Mouse (Mus musculus) spleen, embryonic (tissue): ENCODE measurements around the gene Psd.

Experiments
- CTCF ChIA-PET: fragments of 350-600 bp; sonication (Branson Sonifier 250); formaldehyde crosslinking; loops from one replicate; lab custom pipeline; 2022; lab: Charles Lee

Psd gene

DNA sequence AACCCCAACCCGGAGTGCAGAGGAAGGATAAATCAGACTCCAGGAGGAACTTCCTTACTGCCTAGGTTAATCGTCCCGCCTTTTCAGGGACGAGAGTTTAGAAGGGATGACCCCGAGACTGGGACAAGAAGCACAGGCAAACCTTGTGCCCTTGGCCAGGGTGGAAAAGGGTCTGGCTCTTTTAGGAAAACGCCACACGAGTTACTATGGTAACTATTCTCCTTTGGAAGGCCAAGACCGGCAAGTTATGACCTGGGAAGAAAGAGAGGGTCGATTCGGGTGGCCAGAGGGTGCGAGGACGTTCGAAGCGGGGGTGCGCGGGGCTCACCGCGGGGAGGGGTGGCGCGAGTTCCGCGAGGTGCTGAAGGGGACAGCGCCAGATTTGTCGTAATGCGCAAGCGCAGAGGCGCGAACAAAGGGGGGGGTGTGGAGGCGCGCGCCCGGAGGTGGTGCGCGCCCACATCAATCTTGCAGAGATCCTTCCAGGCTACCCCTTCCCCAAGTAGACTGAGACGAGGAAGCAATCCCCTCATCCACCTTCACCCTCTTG lies at the start of gene Psd:
Gene Psd (minus strand): TSS at position 401 of the 550 bp plus-strand sequence.
- CTCF ChIA-PET = interaction anchor here (0.7 kb wide), 1 partner anchor 1348 kb away, joined by 3 read pairs; no protein-coding TSS in a partner anchor

GRCm38 (mm10) chr19:46375891-46376290 lies 48.9 kb upstream of the Psd start:
- CTCF ChIA-PET = no interaction called here

DNA sequence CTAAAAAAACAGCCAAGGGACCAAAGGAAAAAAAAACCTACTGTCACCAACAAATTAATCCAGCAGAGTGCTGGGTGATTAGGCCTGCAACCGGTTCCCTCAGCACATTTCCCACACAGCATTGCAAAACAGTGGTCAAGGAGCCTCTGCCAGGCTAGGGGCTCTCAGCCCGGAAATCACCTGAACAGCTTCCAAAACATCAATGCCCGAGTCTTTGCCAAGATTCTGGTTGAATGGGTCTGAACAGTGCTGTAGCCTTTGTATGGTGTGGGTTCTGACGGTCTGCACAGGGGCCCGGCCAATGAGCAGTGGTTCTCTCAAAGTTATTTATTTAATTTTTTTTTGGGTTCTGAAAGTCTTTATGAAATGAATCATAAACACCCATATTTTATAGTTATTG lies 48.5 kb upstream of the Psd start:
- CTCF ChIA-PET = interaction anchor here (0.6 kb wide), 1 partner anchor 292 kb away, joined by 3 read pairs; no protein-coding TSS in a partner anchor

- CTCF ChIA-PET = no interaction called here
These were observed 47.6 kb upstream of the Psd start for GRCm38 (mm10) chr19:46374477-46375088.

- CTCF ChIA-PET = interaction anchor here (0.5 to 0.6 kb wide), 2 partner anchors 22 to 233 kb away, joined by 3 to 7 read pairs; no protein-coding TSS in a partner anchor
These were observed 42.2 kb upstream of the Psd start for GRCm38 (mm10) chr19:46369204-46369603.

DNA sequence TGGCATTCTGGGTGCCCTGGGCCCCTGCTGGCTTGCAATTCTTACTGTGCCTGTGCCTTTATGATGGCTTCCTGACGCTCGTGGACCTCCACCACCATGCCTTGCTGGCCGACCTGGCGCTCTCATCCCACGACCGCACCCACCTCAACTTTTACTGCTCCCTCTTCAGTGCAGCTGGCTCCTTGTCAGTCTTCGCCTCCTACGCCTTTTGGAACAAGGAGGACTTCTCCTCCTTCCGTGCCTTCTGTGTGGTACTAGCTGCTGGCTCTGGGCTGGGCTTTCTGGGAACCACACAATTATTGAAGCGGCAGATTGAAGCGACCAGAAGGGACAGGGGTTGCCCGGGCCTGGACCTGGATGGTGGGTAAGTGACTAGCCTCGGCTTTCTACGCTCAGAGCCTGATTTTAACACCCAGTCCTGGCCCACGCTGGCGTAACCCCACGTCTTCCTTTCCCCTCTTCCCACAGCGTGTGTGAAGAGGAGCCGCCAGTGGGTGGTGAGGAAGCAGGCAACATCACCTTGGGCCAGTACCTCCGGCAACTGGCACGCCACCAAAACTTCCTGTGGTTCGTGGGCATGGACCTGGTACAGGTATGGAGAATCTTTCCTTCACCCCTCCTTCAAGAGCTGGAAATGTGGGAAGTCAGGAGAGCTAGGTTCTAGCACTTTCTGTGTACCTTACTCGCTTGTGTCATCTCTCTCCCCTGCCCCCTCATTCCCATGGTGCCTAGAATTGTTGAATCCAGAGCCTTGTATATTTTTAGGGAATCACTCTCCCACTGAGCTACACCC lies 41.0 kb upstream of the Psd start:
- CTCF ChIA-PET = interaction anchor here (0.7 kb wide), 1 partner anchor 42 kb away, joined by 3 read pairs; no protein-coding TSS in a partner anchor

DNA sequence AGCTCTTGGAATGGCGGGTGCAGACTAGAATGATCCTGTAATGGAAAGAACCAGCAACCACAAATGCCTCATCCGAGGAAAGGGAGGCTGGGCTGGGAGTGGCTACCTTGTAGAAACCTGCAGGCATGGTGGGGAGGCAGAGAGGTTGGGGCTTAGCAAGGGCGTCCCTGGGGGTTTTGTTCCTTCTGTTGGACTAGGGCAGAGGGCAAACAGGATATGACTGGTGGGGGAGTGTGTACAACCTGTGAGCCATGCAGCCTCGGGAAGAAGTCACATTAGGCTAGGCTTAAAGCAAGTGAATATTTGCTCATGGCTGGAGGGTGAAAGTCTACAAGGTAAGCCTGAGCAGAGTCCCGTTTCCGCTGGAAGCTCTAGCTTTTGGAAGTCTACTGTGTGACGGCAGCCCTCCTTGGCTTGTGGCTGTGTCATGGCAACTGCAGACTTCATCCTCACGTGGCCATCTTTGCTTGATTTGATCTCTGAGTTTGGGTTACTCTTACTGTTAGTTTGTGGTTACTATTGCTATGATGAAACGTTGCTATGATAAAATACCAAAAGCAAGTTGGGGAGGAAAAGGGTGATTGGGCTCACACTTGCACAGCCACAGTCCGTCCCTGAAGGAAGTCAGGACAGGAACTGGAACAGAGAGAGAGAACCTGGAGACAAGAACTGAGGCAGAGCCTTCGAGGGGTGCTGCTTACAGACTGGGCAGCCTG lies 36.5 kb upstream of the Psd start:
- CTCF ChIA-PET = no interaction called here

- CTCF ChIA-PET = no interaction called here
These were observed 35.1 kb upstream of the Psd start for GRCm38 (mm10) chr19:46362104-46362503.

DNA sequence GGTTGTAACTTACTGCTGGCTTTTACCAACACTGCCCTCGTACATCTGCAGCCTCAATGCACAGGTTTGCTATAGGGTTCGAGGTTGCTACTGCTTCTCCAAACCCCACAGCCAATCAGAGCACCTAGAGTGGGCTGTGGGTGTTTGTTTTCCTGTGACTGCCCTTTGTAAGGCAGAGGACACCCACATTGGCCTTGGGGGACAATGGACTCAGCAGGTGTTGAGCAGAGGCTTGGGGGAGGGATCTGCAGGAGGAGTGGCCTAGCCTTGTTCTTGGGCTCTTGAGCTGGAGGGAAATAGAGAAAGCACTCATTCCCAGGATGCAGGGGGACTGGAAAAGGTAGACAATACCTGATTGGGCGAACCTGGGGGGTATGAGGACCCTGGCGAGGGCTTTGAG lies 31.4 kb upstream of the Psd start:
- CTCF ChIA-PET = no interaction called here

- CTCF ChIA-PET = no interaction called here
These were observed 30.7 kb upstream of the Psd start for GRCm38 (mm10) chr19:46357344-46358280.

DNA sequence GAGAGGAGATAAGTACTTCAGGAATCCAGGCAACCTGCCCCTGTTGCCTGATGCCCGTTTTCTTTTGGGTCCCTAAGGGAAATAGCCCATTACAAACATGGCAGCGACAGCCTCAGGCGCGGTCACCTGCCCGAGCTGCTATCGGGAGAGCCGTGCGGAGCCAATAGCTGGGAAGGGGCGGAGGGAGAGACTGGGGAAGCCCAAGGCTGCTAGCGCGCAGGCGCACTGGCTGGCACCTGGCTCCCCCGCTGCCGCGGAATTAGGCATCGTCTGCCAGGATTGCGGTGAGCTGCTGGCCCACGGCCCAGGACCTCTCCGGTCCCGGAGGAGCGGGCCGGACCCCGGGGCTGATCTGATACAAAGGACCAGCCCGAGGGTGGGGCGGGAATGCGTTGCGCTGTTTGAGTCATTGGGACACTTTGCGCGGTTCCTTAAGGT lies 29.8 kb upstream of the Psd start:
- CTCF ChIA-PET = no interaction called here

DNA sequence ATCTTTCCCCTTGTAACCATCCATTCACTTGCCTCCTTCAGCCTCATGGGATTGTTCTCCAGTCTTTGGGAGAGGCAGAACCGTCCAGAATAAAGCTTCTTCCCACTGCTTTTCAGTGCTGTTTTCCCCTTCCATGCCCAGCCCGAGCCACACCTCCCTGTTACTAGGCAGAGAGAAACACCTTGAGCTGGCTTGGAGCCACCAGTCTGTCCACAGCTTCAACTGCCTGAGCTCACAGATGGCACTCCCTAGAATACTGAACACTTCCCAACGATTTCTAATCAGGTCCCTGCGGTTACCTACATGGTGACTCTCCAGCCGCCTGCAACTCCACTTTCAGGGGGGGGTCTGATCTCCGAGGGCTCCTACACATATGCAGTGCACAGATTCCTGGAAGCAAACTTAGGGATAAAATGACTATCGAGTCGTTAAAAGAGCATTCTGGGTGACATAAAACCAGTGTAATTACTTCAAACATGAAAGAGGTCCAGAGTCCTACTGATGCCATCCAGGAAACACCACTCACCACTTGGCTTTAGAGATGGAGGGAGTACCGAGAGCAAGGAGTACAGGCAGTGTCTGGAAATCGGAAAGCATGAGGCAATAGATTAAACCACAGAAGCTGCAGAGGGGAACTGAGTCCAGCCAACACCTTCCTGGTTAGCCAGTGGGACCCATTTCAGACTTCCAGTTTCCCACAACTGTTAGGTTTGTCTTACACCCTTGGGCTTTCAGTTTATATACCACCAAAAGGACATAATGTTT lies 23.4 kb upstream of the Psd start, which contains the start of gene 2310034G01Rik:
Gene 2310034G01Rik (minus strand): TSS at position 135 of the 765 bp plus-strand sequence.
- CTCF ChIA-PET = no interaction called here

DNA sequence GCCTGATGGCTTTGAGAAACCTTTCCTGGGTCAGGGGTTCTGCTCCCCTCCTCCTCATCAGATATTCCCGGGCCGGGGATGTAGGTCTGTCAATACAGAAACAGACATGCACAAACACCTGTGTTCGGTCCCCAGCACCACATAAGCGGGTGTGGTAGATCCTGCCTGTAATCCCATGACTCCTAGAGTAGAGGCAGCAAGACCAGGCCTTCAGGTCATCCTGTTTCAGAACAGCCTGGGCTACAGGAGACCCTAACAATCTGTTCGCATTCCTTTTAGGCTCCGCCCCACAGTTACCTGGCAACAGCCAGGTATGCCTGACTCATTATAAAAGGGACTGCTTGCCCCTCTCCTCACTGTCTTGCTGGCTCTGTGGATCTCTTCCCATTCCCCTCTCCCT lies 22.6 kb upstream of the Psd start:
- CTCF ChIA-PET = no interaction called here

GRCm38 (mm10) chr19:46348761-46349458 lies 22.0 kb upstream of the Psd start:
- CTCF ChIA-PET = no interaction called here

DNA sequence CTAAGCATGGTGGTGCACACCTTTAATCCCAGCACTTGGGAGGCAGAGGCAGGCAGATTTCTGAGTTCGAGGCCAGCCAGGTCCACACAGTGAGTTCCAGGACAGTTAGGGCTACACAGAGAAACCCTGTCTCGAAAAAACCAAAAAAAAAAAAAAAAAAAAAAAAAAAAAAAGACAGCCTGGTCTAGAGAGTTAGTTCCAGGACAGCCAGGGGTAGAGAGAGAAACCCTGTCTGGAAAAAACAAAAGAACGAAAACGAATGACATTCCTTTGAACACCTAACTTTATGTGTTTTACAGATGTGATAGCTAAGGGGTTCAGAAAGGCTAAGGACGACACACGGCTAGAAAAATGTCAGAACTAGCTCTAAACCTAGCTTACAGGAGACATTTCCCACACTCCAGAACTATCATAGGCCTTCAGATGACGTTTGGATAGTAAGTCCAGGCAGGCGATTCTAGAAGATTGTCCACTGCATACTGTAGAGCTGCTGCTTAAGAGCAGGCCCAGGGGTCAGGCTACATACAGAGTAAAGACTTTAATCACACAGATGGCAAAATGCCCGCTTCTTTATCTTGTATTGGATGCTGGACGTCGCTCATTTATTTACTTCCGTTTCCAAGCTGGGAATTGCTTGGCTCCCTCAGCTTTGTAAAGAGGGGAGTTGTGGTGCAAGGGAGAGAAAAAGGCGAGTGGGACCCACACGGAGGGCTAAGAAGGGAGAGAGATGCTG lies 21.1 kb upstream of the Psd start:
- CTCF ChIA-PET = no interaction called here

DNA sequence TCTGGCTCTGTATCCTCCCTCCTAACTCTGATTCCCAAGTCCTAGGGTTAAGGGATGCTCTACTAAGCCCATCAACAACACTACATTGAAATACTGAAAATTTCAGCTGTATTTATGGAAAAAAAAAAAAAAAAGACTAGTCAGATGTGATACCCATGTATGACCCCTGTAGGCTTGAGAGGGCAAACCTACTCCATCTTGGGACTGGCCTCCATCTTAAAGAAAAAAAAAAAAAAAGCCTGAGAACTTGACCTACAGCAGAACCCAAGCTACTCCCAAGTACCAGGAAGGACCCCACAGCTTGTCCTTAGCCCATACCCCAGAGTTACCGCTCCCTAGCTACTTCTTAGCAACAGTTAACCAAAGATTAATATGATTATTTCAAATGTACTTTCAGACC lies 20.2 kb upstream of the Psd start:
- CTCF ChIA-PET = interaction anchor here (0.6 to 0.7 kb wide), 3 partner anchors 22 to 791 kb away, joined by 3 to 7 read pairs (median 4); partner anchors contain the start of gene Calhm2

DNA sequence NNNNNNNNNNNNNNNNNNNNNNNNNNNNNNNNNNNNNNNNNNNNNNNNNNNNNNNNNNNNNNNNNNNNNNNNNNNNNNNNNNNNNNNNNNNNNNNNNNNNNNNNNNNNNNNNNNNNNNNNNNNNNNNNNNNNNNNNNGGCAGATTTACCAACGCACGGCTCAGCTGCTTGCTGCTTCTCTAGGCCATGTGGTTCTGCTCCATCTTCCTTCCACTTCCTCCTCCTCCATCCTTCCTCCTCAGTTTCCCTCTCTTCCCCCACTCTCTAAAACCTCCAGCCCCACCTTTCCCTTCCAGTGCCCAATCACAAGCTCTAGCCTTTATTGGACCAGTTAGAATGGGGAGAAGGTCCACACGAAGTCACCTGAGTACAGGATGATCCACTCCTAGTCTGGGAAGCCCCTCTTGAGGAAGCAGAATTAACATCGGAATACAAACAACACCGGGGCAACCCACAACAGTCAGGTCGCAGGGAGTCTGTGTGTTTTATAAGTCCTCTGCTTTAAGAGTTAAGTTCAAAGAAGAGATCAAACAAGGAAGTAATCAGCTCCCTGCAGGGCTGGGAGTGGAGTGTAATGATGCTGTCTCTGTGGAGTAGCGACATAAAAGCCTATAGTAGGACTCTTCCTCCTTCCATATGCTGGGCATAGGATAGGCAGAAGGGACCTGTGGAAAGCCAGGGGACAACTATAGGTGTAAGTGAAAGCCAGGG lies 17.9 kb upstream of the Psd start:
- CTCF ChIA-PET = no interaction called here
